Mouse (Mus musculus) heart, postnatal 0 days (tissue): ENCODE measurements around the gene Phka2. TPM values are rescaled to one million over a fixed set of nuclear protein-coding genes. Genes with fewer than 3 reads are reported as not detected.

Experiments used
- ATAC-seq: fragments of 200-750 bp; cut with Nextera tagmentation; 2 replicates; pipeline ENCODE4 v1.8.0; 2017; ENCODE audit warnings: low read depth, moderate number of reproducible peaks, moderate library complexity; ENCODE audit not compliant: insufficient read depth
- DNase-seq: peaks from one replicate; pipeline ENCODE4 v3.0.0-alpha.2; 2016; ENCODE audit warnings: low spot score
- H3K27ac ChIP-seq: fragments of 300-500 bp; sonication (generic); 2 replicates; pipeline ENCODE4 v1.5.1; 2014; ENCODE audit warnings: low read depth, mild to moderate bottlenecking
- H3K27me3 ChIP-seq: fragments of 300-500 bp; sonication (generic); 2 replicates; pipeline ENCODE4 v1.6.1; 2014; ENCODE audit warnings: low read length, mixed read lengths; ENCODE audit not compliant: control insufficient read depth, insufficient read depth
- H3K36me3 ChIP-seq: fragments of 300-500 bp; sonication (generic); replicated peaks from 2 replicates; pipeline ENCODE4 v1.6.1; 2014; ENCODE audit warnings: low read length, mixed read lengths; ENCODE audit not compliant: control insufficient read depth, insufficient read depth
- H3K4me1 ChIP-seq: fragments of 300-500 bp; sonication (generic); 2 replicates; pipeline ENCODE4 v1.6.1; 2014; ENCODE audit warnings: antibody characterized with exemption; ENCODE audit not compliant: control insufficient read depth, insufficient read depth
- H3K4me2 ChIP-seq: fragments of 300-500 bp; sonication (generic); 2 replicates; pipeline ENCODE4 v1.6.1; 2014; ENCODE audit warnings: low read depth, mild to moderate bottlenecking, low read length, moderate library complexity
- H3K4me3 ChIP-seq: fragments of 300-500 bp; sonication (generic); 2 replicates; pipeline ENCODE4 v1.5.1; 2014; ENCODE audit warnings: low read depth, low read length
- H3K9ac ChIP-seq: fragments of 300-500 bp; sonication (generic); replicated peaks from 2 replicates; pipeline ENCODE4 v1.6.1; 2014; ENCODE audit warnings: low read depth, low read length, mixed read lengths
- H3K9me3 ChIP-seq: fragments of 300-500 bp; sonication (generic); replicated peaks from 2 replicates; pipeline ENCODE4 v1.6.1; 2016; ENCODE audit warnings: low read length; ENCODE audit not compliant: control insufficient read depth
- CTCF ChIP-seq: IDR thresholded peaks from 2 replicates; pipeline ENCODE4 v1.5.1; 2016; ENCODE audit warnings: antibody characterized with exemption, control low read depth, low read depth
- EP300 ChIP-seq: IDR thresholded peaks from 2 replicates; pipeline ENCODE4 v1.6.1; 2016; ENCODE audit warnings: antibody characterized with exemption, low read depth
- WGBS: fragments of 180-500 bp; shearing (Covaris S2); extraction: QIAGEN DNeasy Blood & Tissue Kit; methylation state at CpG from one replicate; pipeline ENCODE4 v1.1.7; 2014; 5-methylcytosine and 5-hydroxymethylcytosine counted together
- polyA plus RNA-seq: library from polyadenylated mRNA; unstranded; fragments of >200 nt; fragmentation: Nextera tagmentation; extraction: Ambion mirVana; gene quantifications from 2 replicates; pipeline ENCODE4 v1.2.1, GENCODE M21; 2015
- total RNA-seq: library from RNA; depleted of rRNA; stranded (reverse); fragments of >200 nt; gene quantifications from 2 replicates; pipeline ENCODE4 v1.2.3, GENCODE M21; 2014; ENCODE audit warnings: low replicate concordance

Phka2 gene
- total and polyA plus RNA-seq, 2 experiments from 2014 or later: 15.5 to 57.3 TPM

- WGBS: 59% methylated on average over 3 of the region's 3 CpGs
- Histone ChIP-seq H3K9me3 (no peaks in the 10 kb centered on the region), H3K27me3 (no peaks in the 10 kb centered on the region), H3K9ac (no peak overlapping the region), H3K36me3 (no peaks in the 10 kb centered on the region), H3K4me1 (peaks cover 13% of the 10 kb centered on the region), H3K4me2 (no peak overlapping the region), H3K4me3 (no peak overlapping the region), H3K27ac (peak overlapping the region; percentile 81)
- peak; percentile 78 for ATAC-seq
- TF ChIP-seq EP300 (no peak), CTCF (no peak)
- DNase-seq: peak; percentile 49
Observed at GRCm38 (mm10) chrX:160598562-160599458, 96.8 kb downstream of the Phka2 start.

GRCm38 (mm10) chrX:160601053-160601452, 99.1 kb downstream of the Phka2 start:
- Histone ChIP-seq H3K4me3 (no peak overlapping the region), H3K36me3 (no peaks in the 10 kb centered on the region), H3K27ac (peak overlapping the region; percentile 64), H3K4me2 (no peak overlapping the region), H3K9me3 (no peaks in the 10 kb centered on the region), H3K9ac (no peak overlapping the region), H3K4me1 (peaks cover 20% of the 10 kb centered on the region), H3K27me3 (no peaks in the 10 kb centered on the region)
- no peak for TF ChIP-seq CTCF
- no peak for TF ChIP-seq EP300
- WGBS: 20% methylated on average over 3 of the region's 3 CpGs
- DNase-seq (peak; percentile 31), ATAC-seq (no peak)

- H3K4me3 ChIP-seq: no peak overlapping the region
- no peaks in the 10 kb centered on the region for H3K36me3 ChIP-seq
- ATAC-seq: no peak
- no peak overlapping the region for H3K4me2 ChIP-seq
- H3K9ac ChIP-seq: no peak overlapping the region
- peak overlapping the region; percentile 53 for H3K27ac ChIP-seq
- H3K27me3 ChIP-seq: no peaks in the 10 kb centered on the region
- TF ChIP-seq EP300: no peak
- TF ChIP-seq CTCF: no peak
- WGBS: 79% methylated on average over 1 of the region's 1 CpGs
- H3K4me1 ChIP-seq: peaks cover 20% of the 10 kb centered on the region
- H3K9me3 ChIP-seq: no peaks in the 10 kb centered on the region
- DNase-seq: no peak
Observed at GRCm38 (mm10) chrX:160602770-160603169, 100.8 kb downstream of the Phka2 start.

DNA sequence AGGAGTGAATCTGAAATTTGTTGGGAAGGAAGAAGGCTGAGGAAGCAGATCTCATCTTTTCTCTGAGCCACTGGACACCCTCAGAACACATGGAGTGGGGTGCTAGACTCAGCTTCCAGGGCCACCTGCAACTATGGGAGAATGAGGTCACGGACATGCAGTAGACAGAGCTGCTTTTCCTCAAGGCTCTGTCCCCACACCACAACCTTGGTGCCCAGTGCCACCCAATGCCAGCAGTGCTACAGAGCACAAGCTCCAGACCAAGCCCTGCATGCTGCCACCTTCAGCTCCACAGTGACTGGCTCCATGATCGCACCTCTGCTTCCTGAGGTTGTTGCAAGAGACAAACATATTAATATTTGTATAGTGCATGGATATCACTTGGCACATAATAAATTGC, 101.3 kb downstream of the Phka2 start:
- H3K27ac ChIP-seq: peak overlapping the region; percentile 90
- 60% methylated on average over 2 of the region's 2 CpGs for WGBS
- no peak for TF ChIP-seq EP300
- no peak for TF ChIP-seq CTCF
- no peaks in the 10 kb centered on the region for H3K27me3 ChIP-seq
- H3K9ac ChIP-seq: no peak overlapping the region
- ATAC-seq: no peak
- DNase-seq: no peak
- no peak overlapping the region for H3K4me3 ChIP-seq
- no peaks in the 10 kb centered on the region for H3K9me3 ChIP-seq
- H3K4me2 ChIP-seq: no peak overlapping the region
- peaks cover 20% of the 10 kb centered on the region for H3K4me1 ChIP-seq
- no peaks in the 10 kb centered on the region for H3K36me3 ChIP-seq

DNA sequence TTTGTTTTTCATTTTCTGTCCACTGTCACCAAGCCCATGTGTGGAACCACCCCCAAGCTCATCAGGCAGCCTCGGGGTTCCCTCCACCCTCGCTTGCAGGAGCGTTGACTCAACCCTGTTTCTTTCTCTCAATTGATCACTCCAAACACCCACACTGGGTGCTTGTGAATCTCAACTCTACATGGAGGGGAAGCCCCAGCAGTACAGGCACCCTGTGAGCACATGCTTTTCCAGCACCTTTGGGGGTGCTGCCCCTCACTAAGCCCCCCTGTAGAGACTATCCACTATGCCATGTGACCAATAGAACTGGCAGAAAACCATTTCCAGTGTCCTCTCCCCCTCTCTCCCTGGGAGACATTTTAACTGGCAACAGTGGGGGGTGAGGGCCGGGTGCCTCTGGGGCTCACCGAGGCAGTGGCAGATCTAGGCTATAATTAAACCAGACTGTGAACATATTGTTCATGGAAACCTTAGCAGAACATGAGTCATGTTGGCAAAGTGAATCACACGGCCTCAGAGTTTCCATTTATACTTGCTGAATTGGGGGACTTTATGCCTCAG, 102.1 kb downstream of the Phka2 start:
- DNase-seq: peak; percentile 59
- peak; percentile 76 for ATAC-seq
- peak overlapping the region; percentile 90 for H3K27ac ChIP-seq
- H3K9ac ChIP-seq: no peak overlapping the region
- TF ChIP-seq CTCF (no peak), EP300 (peak; percentile 76)
- no peak overlapping the region for H3K4me2 ChIP-seq
- no peaks in the 10 kb centered on the region for H3K9me3 ChIP-seq
- no peaks in the 10 kb centered on the region for H3K36me3 ChIP-seq
- no peaks in the 10 kb centered on the region for H3K27me3 ChIP-seq
- 35% methylated on average over 6 of the region's 6 CpGs for WGBS
- no peak overlapping the region for H3K4me3 ChIP-seq
- H3K4me1 ChIP-seq: peaks cover 20% of the 10 kb centered on the region
